Mouse (Mus musculus) stomach, postnatal 0 days (tissue): Measurements from ENCODE around the gene Socs4.

Experiments
- CTCF ChIP-seq: IDR thresholded peaks from 2 replicates; pipeline ENCODE4 v1.5.1; 2016; ENCODE audit warnings: antibody characterized with exemption, low read depth, mild to moderate bottlenecking, moderate library complexity
- EP300 ChIP-seq: optimal IDR thresholded peaks from 2 replicates; pipeline ENCODE3; 2016; ENCODE audit warnings: antibody characterized with exemption

DNA sequence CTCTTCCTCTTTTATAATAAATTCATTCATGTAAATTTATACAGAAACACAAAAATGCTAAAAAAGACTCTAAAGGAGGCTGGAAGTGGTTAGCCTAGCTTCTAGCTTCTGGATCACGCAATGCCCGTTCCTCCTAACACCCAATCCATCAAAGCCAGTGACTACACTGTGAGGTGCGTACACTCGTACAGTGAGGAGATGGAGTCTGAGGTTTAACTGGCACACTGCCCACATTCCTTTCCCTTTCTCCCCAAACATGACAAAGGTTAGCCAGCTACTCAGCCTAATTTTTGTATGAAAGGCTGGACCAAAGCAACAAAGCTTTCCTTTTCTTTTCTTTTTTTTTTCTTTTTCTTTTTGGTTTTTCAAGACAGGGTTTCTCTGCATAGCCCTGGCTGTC, 34.0 kb upstream of the Socs4 start:
- no peak for TF ChIP-seq CTCF
- TF ChIP-seq EP300: no peak
